Mouse (Mus musculus): ENCODE measurements around the gene Cdh4. TPM values are rescaled to one million over a fixed set of nuclear protein-coding genes. Genes with fewer than 3 reads are reported as not detected.

Gene Cdh4
- total RNA-seq, 2 experiments from 2014 or later = 4.5 to 7.7 TPM

GRCm38 (mm10) chr2:179463514-179463913 lies 21.3 kb downstream of the Cdh4 start:
- DNase-seq (ENCODE audit: low spot score in 2 of 2) = no peak

GRCm38 (mm10) chr2:179467839-179468445 lies 25.7 kb downstream of the Cdh4 start:
- DNase-seq (ENCODE audit: low spot score in 2 of 2) = no peak

GRCm38 (mm10) chr2:179476622-179477021 lies 34.4 kb downstream of the Cdh4 start:
- no peak for DNase-seq (ENCODE audit: low spot score in 2 of 2)

GRCm38 (mm10) chr2:179480800-179481200 lies 38.6 kb downstream of the Cdh4 start:
- DNase-seq (ENCODE audit: low spot score in 2 of 2) = no peak

- DNase-seq (ENCODE audit: low spot score in 2 of 2) = no peak
Measured at GRCm38 (mm10) chr2:179481363-179481762, 39.1 kb downstream of the Cdh4 start.

GRCm38 (mm10) chr2:179488526-179489139 lies 46.4 kb downstream of the Cdh4 start:
- DNase-seq (ENCODE audit: low spot score in 2 of 2) = no peak

- DNase-seq (ENCODE audit: low spot score in 2 of 2) = no peak
Measured at GRCm38 (mm10) chr2:179491891-179492290, 49.7 kb downstream of the Cdh4 start.

- DNase-seq (ENCODE audit: low spot score in 2 of 2) = no peak
Measured at GRCm38 (mm10) chr2:179494276-179494675, 52.0 kb downstream of the Cdh4 start.

- no peak for DNase-seq (ENCODE audit: low spot score in 2 of 2)
Measured at GRCm38 (mm10) chr2:179510439-179510838, 68.2 kb downstream of the Cdh4 start.

- DNase-seq (ENCODE audit: low spot score in 2 of 2) = no peak
Measured at GRCm38 (mm10) chr2:179516559-179516958, 74.3 kb downstream of the Cdh4 start.

GRCm38 (mm10) chr2:179518456-179519032 lies 76.3 kb downstream of the Cdh4 start:
- DNase-seq (ENCODE audit: low spot score in 2 of 2) = no peak

- no peak for DNase-seq (ENCODE audit: low spot score in 2 of 2)
Measured at GRCm38 (mm10) chr2:179519161-179519560, 76.9 kb downstream of the Cdh4 start.

GRCm38 (mm10) chr2:179519931-179520330 lies 77.7 kb downstream of the Cdh4 start:
- DNase-seq (ENCODE audit: low spot score in 2 of 2) = no peak

GRCm38 (mm10) chr2:179520941-179521340 lies 78.7 kb downstream of the Cdh4 start:
- no peak for DNase-seq (ENCODE audit: low spot score in 2 of 2)

- DNase-seq (ENCODE audit: low spot score in 2 of 2) = no peak
Measured at GRCm38 (mm10) chr2:179521444-179521843, 79.2 kb downstream of the Cdh4 start.

GRCm38 (mm10) chr2:179522141-179522540 lies 79.9 kb downstream of the Cdh4 start:
- no peak for DNase-seq (ENCODE audit: low spot score in 2 of 2)

- DNase-seq (ENCODE audit: low spot score in 2 of 2) = no peak
Measured at GRCm38 (mm10) chr2:179526976-179527375, 84.7 kb downstream of the Cdh4 start.

GRCm38 (mm10) chr2:179530436-179531040 lies 88.3 kb downstream of the Cdh4 start:
- DNase-seq (ENCODE audit: low spot score in 2 of 2) = no peak

- no peak for DNase-seq (ENCODE audit: low spot score in 2 of 2)
Measured at GRCm38 (mm10) chr2:179533196-179533595, 91.0 kb downstream of the Cdh4 start.

- no peak for DNase-seq (ENCODE audit: low spot score in 2 of 2)
Measured at GRCm38 (mm10) chr2:179533881-179534280, 91.7 kb downstream of the Cdh4 start.

- DNase-seq (ENCODE audit: low spot score in 2 of 2) = no peak
Measured at GRCm38 (mm10) chr2:179535204-179535603, 93.0 kb downstream of the Cdh4 start.

- DNase-seq (ENCODE audit: low spot score in 2 of 2) = no peak
Measured at GRCm38 (mm10) chr2:179536762-179537161, 94.5 kb downstream of the Cdh4 start.
